Mouse (Mus musculus) thymus, adult 2 months (tissue): ENCODE results near the gene Tln2. TPM values are rescaled to one million over a fixed set of nuclear protein-coding genes. Genes with fewer than 3 reads are reported as not detected.

Experiments used
- DNase-seq: peaks from one replicate; pipeline ENCODE4 v3.0.0; 2021
- H3K27ac ChIP-seq: fragments of 200-500 bp; 2 replicates; pipeline ENCODE4 v1.5.1; 2012; ENCODE audit warnings: low read length, control low read depth; ENCODE audit not compliant: control insufficient read depth, insufficient read depth
- H3K27me3 ChIP-seq: fragments of 200-500 bp; 2 replicates; pipeline ENCODE4 v1.6.1; 2012; ENCODE audit warnings: mild to moderate bottlenecking, low read length, moderate library complexity, mixed read lengths; ENCODE audit not compliant: control insufficient read depth, insufficient read depth
- H3K36me3 ChIP-seq: fragments of 200-500 bp; 2 replicates; pipeline ENCODE4 v1.6.1; 2012; ENCODE audit warnings: mild to moderate bottlenecking, low read length, moderate library complexity; ENCODE audit not compliant: control insufficient read depth, insufficient read depth
- H3K4me1 ChIP-seq: fragments of 200-500 bp; replicated peaks from 2 replicates; pipeline ENCODE4 v1.6.1; 2012; ENCODE audit warnings: low read length; ENCODE audit not compliant: control insufficient read depth, insufficient read depth
- H3K4me3 ChIP-seq: fragments of 200-500 bp; 2 replicates; pipeline ENCODE4 v1.5.1; 2012; ENCODE audit warnings: mild to moderate bottlenecking, low read length, control low read depth, moderate library complexity; ENCODE audit not compliant: control insufficient read depth, insufficient read depth
- CTCF ChIP-seq: fragments of 200-500 bp; IDR thresholded peaks from 2 replicates; pipeline ENCODE4 v1.5.1; 2012; ENCODE audit warnings: mild to moderate bottlenecking, control low read depth, low read length, moderate library complexity, borderline replicate concordance; ENCODE audit not compliant: control insufficient read depth, poor library complexity, insufficient read depth; ENCODE audit errors: extremely low read depth
- POLR2A ChIP-seq: fragments of 200-500 bp; IDR thresholded peaks from 2 replicates; pipeline ENCODE4 v1.6.1; 2012; ENCODE audit warnings: mild to moderate bottlenecking, low read length, control low read depth, moderate library complexity; ENCODE audit not compliant: control insufficient read depth, poor library complexity, insufficient read depth; ENCODE audit errors: extremely low read depth
- WGBS: fragments of 180-500 bp; shearing (Covaris S2); methylation state at CpG from one replicate; pipeline ENCODE4 v1.1.7; 2018; 5-methylcytosine and 5-hydroxymethylcytosine counted together
- polyA plus RNA-seq: library from polyadenylated mRNA; depleted of rRNA; stranded (reverse); fragments of >200 nt; gene quantifications from 2 replicates; pipeline ENCODE4 v1.2.3, GENCODE M21; 2012

Tln2 gene
- polyA plus RNA-seq, 1 experiment: 3.7 TPM

- Histone ChIP-seq H3K4me1 (no peaks in the 10 kb centered on the region), H3K36me3 (no peaks in the 10 kb centered on the region), H3K27me3 (no peaks in the 10 kb centered on the region), H3K4me3 (no peak overlapping the region), H3K27ac (no peak overlapping the region)
- 87% methylated on average over 10 of the region's 10 CpGs for WGBS
- TF ChIP-seq CTCF (no peak), POLR2A (no peak)
- no peak for DNase-seq
These were observed 367.8 kb downstream of the Tln2 start for GRCm38 (mm10) chr9:67191488-67192331.

GRCm38 (mm10) chr9:67187686-67188085, 371.8 kb downstream of the Tln2 start:
- H3K27me3 ChIP-seq: no peaks in the 10 kb centered on the region
- 95% methylated on average over 5 of the region's 5 CpGs for whole genome bisulfite sequencing
- no peaks in the 10 kb centered on the region for H3K4me1 ChIP-seq
- H3K27ac ChIP-seq: no peak overlapping the region
- DNase-seq: no peak
- H3K4me3 ChIP-seq: no peak overlapping the region
- TF ChIP-seq POLR2A: no peak
- H3K36me3 ChIP-seq: no peaks in the 10 kb centered on the region

DNA sequence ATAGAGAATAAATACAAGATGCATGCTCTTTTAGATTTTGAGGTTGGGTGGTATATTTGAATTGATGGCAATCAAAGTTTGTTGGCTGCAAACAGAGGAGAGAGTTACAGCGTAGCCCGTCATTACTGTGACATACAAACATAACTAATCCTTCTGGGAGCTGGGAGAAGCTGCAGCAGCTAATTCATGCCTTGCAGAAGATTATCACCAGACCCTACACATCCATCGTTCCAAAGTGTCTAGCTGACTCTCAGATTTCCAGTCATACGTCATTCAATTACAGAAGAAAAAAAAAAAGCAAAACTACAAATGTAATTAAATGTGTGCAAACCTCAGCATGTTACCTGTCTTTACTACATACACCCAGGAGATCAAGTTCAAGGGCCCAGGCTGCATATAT, 372.3 kb downstream of the Tln2 start:
- no peak for TF ChIP-seq POLR2A
- no peak for TF ChIP-seq CTCF
- no peaks in the 10 kb centered on the region for H3K27me3 ChIP-seq
- WGBS: 92% methylated on average over 4 of the region's 4 CpGs

DNA sequence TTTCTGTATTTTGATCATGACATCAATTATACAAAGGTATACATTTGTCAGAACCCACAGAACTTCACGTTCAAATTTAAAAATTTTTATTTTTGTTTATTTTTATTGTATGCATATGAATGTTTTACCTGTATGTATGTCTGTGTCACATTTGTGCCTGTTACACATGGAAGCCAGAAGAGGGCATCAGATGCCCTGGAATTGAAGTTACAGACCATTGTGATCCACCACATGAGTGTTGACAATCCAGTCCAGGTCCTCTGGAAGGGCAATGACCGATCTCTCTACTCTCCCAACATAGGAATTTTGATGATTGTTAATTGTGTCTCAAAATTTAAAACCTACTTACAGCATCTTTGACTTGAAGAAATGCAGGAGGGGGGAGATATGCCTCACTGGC, 374.9 kb downstream of the Tln2 start:
- H3K4me1 ChIP-seq: no peaks in the 10 kb centered on the region
- no peaks in the 10 kb centered on the region for H3K27me3 ChIP-seq
- no peak for DNase-seq
- H3K36me3 ChIP-seq: no peaks in the 10 kb centered on the region
- no peak overlapping the region for H3K27ac ChIP-seq
- H3K4me3 ChIP-seq: no peak overlapping the region
- TF ChIP-seq CTCF (no peak), POLR2A (no peak)
- WGBS: 81% methylated on average over 2 of the region's 2 CpGs

More for the DNA sequence above, 372.3 kb downstream of the Tln2 start:
- H3K4me3 ChIP-seq: no peak overlapping the region
- H3K4me1 ChIP-seq: no peaks in the 10 kb centered on the region
- H3K27ac ChIP-seq: no peak overlapping the region
- H3K36me3 ChIP-seq: no peaks in the 10 kb centered on the region
- no peak for DNase-seq

GRCm38 (mm10) chr9:67183520-67183919, 376.0 kb downstream of the Tln2 start:
- WGBS: 85% methylated on average over 2 of the region's 2 CpGs
- Histone ChIP-seq H3K27ac (no peak overlapping the region), H3K4me3 (no peak overlapping the region), H3K27me3 (no peaks in the 10 kb centered on the region), H3K4me1 (0 out of 2 replicates have a peak, but pooled peaks cover 3% of the 10 kb centered on the region), H3K36me3 (no peaks in the 10 kb centered on the region)
- no peak for DNase-seq
- TF ChIP-seq POLR2A (no peak), CTCF (no peak)

GRCm38 (mm10) chr9:67182006-67182405, 377.5 kb downstream of the Tln2 start:
- no peak for DNase-seq
- WGBS: 80% methylated on average over 6 of the region's 6 CpGs
- Histone ChIP-seq H3K36me3 (no peaks in the 10 kb centered on the region), H3K4me3 (no peak overlapping the region), H3K4me1 (0 out of 2 replicates have a peak, but pooled peaks cover 3% of the 10 kb centered on the region), H3K27ac (no peak overlapping the region), H3K27me3 (no peaks in the 10 kb centered on the region)
- no peak for TF ChIP-seq CTCF
- no peak for TF ChIP-seq POLR2A

DNA sequence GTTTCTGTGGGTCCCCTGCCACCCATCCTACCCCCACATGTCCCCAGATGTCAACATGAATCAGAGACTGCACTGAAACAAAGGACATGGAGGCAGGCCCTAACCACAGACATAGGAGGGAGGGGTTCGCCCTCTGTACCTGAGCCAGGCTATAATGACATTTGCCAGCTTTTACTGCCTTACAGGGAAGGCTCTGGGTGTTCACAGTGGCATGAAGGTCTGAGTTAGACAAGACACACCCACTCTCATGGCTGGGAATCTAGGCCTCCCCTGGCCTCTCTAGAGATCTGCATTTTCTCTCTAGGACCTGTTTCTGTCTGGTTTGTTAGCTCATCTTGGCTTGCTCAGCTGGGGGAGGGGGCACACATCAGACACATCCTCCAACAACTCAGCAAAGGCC, 380.8 kb downstream of the Tln2 start:
- H3K4me1 ChIP-seq: 0 out of 2 replicates have a peak, but pooled peaks cover 3% of the 10 kb centered on the region
- no peak overlapping the region for H3K27ac ChIP-seq
- H3K27me3 ChIP-seq: no peaks in the 10 kb centered on the region
- 5% methylated on average over 1 of the region's 1 CpGs for WGBS
- TF ChIP-seq CTCF (no peak), POLR2A (no peak)
- no peak for DNase-seq
- no peak overlapping the region for H3K4me3 ChIP-seq
- no peaks in the 10 kb centered on the region for H3K36me3 ChIP-seq
